Mouse (Mus musculus) stomach, embryonic 15.5 days (tissue): ENCODE measurements at regions not wholly inside any gene's neighbourhood (a gene's known extent, or its start where the extent isn't known, plus 50 kb on each side); places are given as distances from the start of the nearest gene placed in this dataset.

Experiments used
- ATAC-seq: fragments of 200-750 bp; cut with Nextera tagmentation; 2 replicates; pipeline ENCODE4 v1.8.0; 2017; ENCODE audit warnings: low read depth, moderate number of reproducible peaks, moderate TSS enrichment; ENCODE audit not compliant: insufficient read depth, low FRiP score
- H3K27ac ChIP-seq: fragments of 300-500 bp; sonication (generic); 2 replicates; pipeline ENCODE4 v1.5.1; 2015; ENCODE audit warnings: mild to moderate bottlenecking, inconsistent platforms
- H3K27me3 ChIP-seq: fragments of 300-500 bp; sonication (generic); replicated peaks from 2 replicates; pipeline ENCODE4 v1.6.1; 2015; ENCODE audit warnings: inconsistent platforms
- H3K36me3 ChIP-seq: fragments of 300-500 bp; sonication (generic); 2 replicates; pipeline ENCODE4 v1.6.1; 2015; ENCODE audit warnings: inconsistent platforms
- H3K4me1 ChIP-seq: fragments of 300-500 bp; sonication (generic); 2 replicates; pipeline ENCODE4 v1.6.1; 2015; ENCODE audit warnings: inconsistent platforms
- H3K4me2 ChIP-seq: fragments of 300-500 bp; sonication (generic); 2 replicates; pipeline ENCODE4 v1.6.1; 2015; ENCODE audit warnings: mild to moderate bottlenecking, inconsistent platforms
- H3K4me3 ChIP-seq: fragments of 300-500 bp; sonication (generic); replicated peaks from 2 replicates; pipeline ENCODE4 v1.5.1; 2015; ENCODE audit warnings: inconsistent platforms
- H3K9ac ChIP-seq: fragments of 300-500 bp; sonication (generic); 2 replicates; pipeline ENCODE4 v1.6.1; 2015; ENCODE audit warnings: inconsistent platforms
- H3K9me3 ChIP-seq: fragments of 300-500 bp; sonication (generic); 2 replicates; pipeline ENCODE4 v1.6.1; 2016; ENCODE audit warnings: inconsistent platforms
- WGBS: fragments of 180-500 bp; shearing (Covaris S2); methylation state at CpG from one replicate; pipeline ENCODE4 v1.1.7; 2015; 5-methylcytosine and 5-hydroxymethylcytosine counted together

DNA sequence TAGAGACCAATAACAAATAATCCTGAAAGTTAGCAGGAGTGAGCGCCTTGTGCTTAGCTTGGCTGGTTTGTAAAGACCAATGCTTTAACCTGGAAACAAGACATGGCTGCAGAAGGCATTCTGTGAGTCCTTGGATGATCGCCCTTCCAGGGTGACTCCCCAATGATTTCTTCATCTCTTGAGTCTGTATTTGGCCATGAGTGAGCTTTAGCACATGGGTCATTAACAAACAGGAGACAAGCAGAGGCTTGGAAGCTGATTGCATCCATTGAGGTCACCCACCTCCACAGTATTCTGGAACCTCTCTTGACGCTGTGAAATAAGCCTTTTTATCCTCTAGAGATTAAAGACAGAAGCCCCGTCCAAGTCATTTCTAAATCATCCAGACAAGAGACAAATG lies 57.1 kb upstream of the Mast4 start:
- Histone ChIP-seq H3K4me1 (no peaks in the 10 kb centered on the region), H3K27me3 (no peaks in the 10 kb centered on the region), H3K9ac (no peak overlapping the region), H3K9me3 (no peaks in the 10 kb centered on the region), H3K36me3 (no peaks in the 10 kb centered on the region), H3K4me2 (no peak overlapping the region), H3K27ac (no peak overlapping the region), H3K4me3 (no peak overlapping the region)
- ATAC-seq, result no peak
- WGBS, result 75% methylated on average over 4 of the region's 4 CpGs

DNA sequence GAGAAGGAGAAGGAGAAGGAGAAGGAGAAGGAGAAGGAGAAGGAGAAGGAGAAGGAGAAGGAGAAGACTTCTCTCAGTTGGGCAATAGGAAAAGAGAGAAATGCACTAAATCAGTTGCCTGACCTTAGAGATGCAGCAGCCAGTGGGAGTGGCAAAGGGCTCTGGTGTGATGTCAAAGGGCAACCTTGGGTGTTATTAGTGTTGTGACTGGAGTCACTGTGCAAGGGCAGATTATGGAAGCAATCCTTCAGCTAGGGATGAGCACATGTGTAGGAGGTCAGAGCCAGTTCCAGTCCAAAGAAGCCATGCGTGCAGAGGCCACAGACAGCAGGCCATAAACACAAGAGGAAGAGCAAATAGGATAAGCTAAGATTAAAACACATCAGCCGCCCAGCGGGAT lies 56.7 kb upstream of the Mast4 start:
- Histone ChIP-seq H3K9ac (no peak overlapping the region), H3K4me1 (no peaks in the 10 kb centered on the region), H3K36me3 (no peaks in the 10 kb centered on the region), H3K4me2 (no peak overlapping the region), H3K27me3 (no peaks in the 10 kb centered on the region), H3K27ac (no peak overlapping the region), H3K9me3 (no peaks in the 10 kb centered on the region), H3K4me3 (no peak overlapping the region)
- 83% methylated on average over 3 of the region's 3 CpGs for WGBS
- no peak for ATAC-seq

- Histone ChIP-seq H3K9ac (no peak overlapping the region), H3K27ac (no peak overlapping the region), H3K4me2 (no peak overlapping the region), H3K27me3 (no peaks in the 10 kb centered on the region), H3K4me1 (no peaks in the 10 kb centered on the region), H3K36me3 (no peaks in the 10 kb centered on the region), H3K9me3 (no peaks in the 10 kb centered on the region), H3K4me3 (no peak overlapping the region)
- ATAC-seq, result no peak
- 91% methylated on average over 5 of the region's 5 CpGs for WGBS
Measured at GRCm38 (mm10) chr13:103386948-103387347, 52.7 kb upstream of the Mast4 start.
